Comparison of ENCODE assay signal across 8 mouse cellular contexts in the genomic region with DNA sequence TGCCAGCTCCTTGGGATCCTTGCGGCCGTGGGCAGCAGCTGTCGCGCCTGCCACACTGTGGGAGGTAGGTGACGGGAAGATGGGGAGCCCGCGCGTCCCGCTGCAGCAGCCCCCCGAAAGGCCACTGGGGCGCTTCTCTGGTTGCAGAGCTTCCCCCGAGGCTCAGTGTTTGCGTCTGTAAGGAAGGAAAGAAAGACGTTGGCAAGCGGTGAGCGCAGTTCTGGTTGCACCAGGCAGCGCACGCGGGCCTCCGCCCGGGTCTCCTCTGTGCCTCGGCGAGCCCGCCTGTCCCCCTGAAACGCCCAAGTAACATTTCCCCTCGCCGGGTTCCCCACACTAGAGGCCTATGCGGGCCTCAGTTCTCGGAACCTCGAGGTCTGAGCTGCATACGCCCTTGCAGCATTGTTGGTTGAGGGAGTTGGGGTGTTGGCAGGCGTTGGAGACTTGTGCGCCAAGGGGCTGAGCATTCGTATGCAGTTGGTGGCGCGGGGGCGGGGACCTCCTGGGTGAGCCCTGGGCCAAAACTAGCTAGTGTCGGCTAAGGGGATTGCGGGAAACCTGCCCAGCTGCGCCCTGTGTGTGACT. TPM values are rescaled to one million over a fixed set of nuclear protein-coding genes. Genes with fewer than 3 reads are reported as not detected.
DNase-seq lines count a peak whose midpoint lies in the region; ATAC-seq and TF ChIP-seq lines count a peak whose summit lies in the region.

No protein-coding gene starts in this region.

- H3K9me3 ChIP-seq in hindbrain, embryonic 10.5 days = no peaks in the 10 kb centered on the region
- no peaks in the 10 kb centered on the region for H3K9me3 ChIP-seq in lung, postnatal 0 days (ENCODE audit: low read length)

- under 1% methylated on average over 40 of the region's 40 CpGs for WGBS in hindbrain, embryonic 10.5 days
- WGBS in lung, postnatal 0 days = 0% methylated on average over 40 of the region's 40 CpGs

- peak; percentile 53 for ATAC-seq in frontal cortex, adult (ENCODE audit: low TSS enrichment)
- peak; percentile 77 for ATAC-seq in lung, postnatal 0 days

- H3K9ac ChIP-seq in lung, postnatal 0 days (replicated peaks; ENCODE audit: low read depth) = peak overlapping the region; percentile 65

- peak; percentile 84 for DNase-seq in MN1 (ENCODE audit: low spot score)
- DNase-seq in cerebellum, adult 9-10 months = peak; percentile 89
- DNase-seq in hindbrain, embryonic 10.5 days (ENCODE audit: low spot score) = peak; percentile 81
- DNase-seq in layer of hippocampus, postnatal 10 days (ENCODE audit: low spot score in 2 of 2) = peak; percentile 92 to 93
- peak; percentile 90 for DNase-seq in lung, postnatal 0 days (ENCODE audit: low spot score)
- peak; percentile 83 for DNase-seq in ovary, postnatal 36 days (ENCODE audit: low spot score)
- DNase-seq in thymus, postnatal 25 days = peak; percentile 85

- peaks cover 28% of the 10 kb centered on the region for H3K4me1 ChIP-seq in hindbrain, embryonic 10.5 days (replicated peaks)
- H3K4me1 ChIP-seq in lung, postnatal 0 days (ENCODE audit: insufficient read depth, low read depth, low read length) = peaks cover 13% of the 10 kb centered on the region; the same call in 1 of the 2 replicates

- peaks cover 27% of the 10 kb centered on the region for H3K27me3 ChIP-seq in hindbrain, embryonic 10.5 days (ENCODE audit: insufficient read depth, poor library complexity, severe bottlenecking)
- no peaks in the 10 kb centered on the region for H3K27me3 ChIP-seq in lung, postnatal 0 days (replicated peaks; ENCODE audit: insufficient read depth, low read length)

- peak overlapping the region; percentile 97 for H3K4me2 ChIP-seq in lung, postnatal 0 days (replicated peaks; ENCODE audit: low read depth, low read length)

- H3K4me3 ChIP-seq in hindbrain, embryonic 10.5 days = peak overlapping the region; percentile 85
- H3K4me3 ChIP-seq in lung, postnatal 0 days (ENCODE audit: low read depth, low read length) = peak overlapping the region; percentile 65

- no peak for TF ChIP-seq EP300 in lung, postnatal 0 days (IDR thresholded peaks at IDR 0.05)

- 0 out of 2 replicates have a peak, but pooled peaks cover 5% of the 10 kb centered on the region for H3K36me3 ChIP-seq in hindbrain, embryonic 10.5 days
- H3K36me3 ChIP-seq in lung, postnatal 0 days (ENCODE audit: insufficient read depth, low read length) = no peaks in the 10 kb centered on the region

- no peak for TF ChIP-seq CTCF in lung, postnatal 0 days (IDR thresholded peaks at IDR 0.05)

- H3K27ac ChIP-seq in hindbrain, embryonic 10.5 days = peak overlapping the region; percentile 93
- H3K27ac ChIP-seq in lung, postnatal 0 days (ENCODE audit: low read length) = peak overlapping the region; percentile 90

RNA-seq across cellular contexts. Expression of gene Eef2k, which starts 0.5 kb away (rescaled TPM):
- polyA plus RNA-seq in hindbrain, embryonic 10.5 days (2016; fragmentation: Nextera tagmentation; extraction: Ambion mirVana) = 26.9 and 30.1 TPM in 2 replicates
- 10 to 100 TPM; 38.9 to 41.7 TPM for total RNA-seq in layer of hippocampus, postnatal 10 days (2021)
- 16.0 and 16.8 TPM in 2 replicates for polyA plus RNA-seq in lung, postnatal 0 days (2015; fragmentation: Nextera tagmentation; extraction: Ambion mirVana)

RNA-seq across cellular contexts. Expression of gene Gm5737, which starts 31.0 kb away (rescaled TPM):
- polyA plus RNA-seq in hindbrain, embryonic 10.5 days (2016; fragmentation: Nextera tagmentation; extraction: Ambion mirVana) = not detected in 2 replicates
- under 1 TPM in 1 of 2 experiments, not detected in 1; 0.27 TPM for total RNA-seq in layer of hippocampus, postnatal 10 days (2021)
- not detected in 2 replicates for polyA plus RNA-seq in lung, postnatal 0 days (2015; fragmentation: Nextera tagmentation; extraction: Ambion mirVana)

Comparison
In these comparisons a context has a peak if more than half of its experiments do, and no peak if none do; other contexts are left out.
1. Peak in every context shown above with its lines: DNase-seq, ATAC-seq, H3K4me3 ChIP-seq and H3K27ac ChIP-seq.